Mouse (Mus musculus) liver, embryonic 18 days (tissue): ENCODE results near the gene Psip1. TPM values are rescaled to one million over a fixed set of nuclear protein-coding genes. Genes with fewer than 3 reads are reported as not detected.

Experiments used
- polyA plus RNA-seq: library from polyadenylated mRNA; depleted of rRNA; stranded (reverse); fragments of >200 nt; gene quantifications from 2 replicates; pipeline ENCODE4 v1.2.3, GENCODE M21; 2012; rRNA removed

The Psip1 gene
- 23.6 and 27.5 TPM in 2 replicates for polyA plus RNA-seq

GRCm38 (mm10) chr4:83486117-83486901 lies at the start of gene Psip1:
Psip1 (minus strand) TSS chr4:83486459.

GRCm38 (mm10) chr4:83524843-83525689 lies 38.8 kb upstream of the Psip1 start, which contains the start of gene Ccdc171:
Ccdc171 (plus strand) TSS chr4:83525545.

GRCm38 (mm10) chr4:83417160-83417819 lies 69.0 kb downstream of the Psip1 start, which contains the start of gene Snapc3:
Snapc3 (plus strand) TSS chr4:83417724.

Other genes starting within 250 kb of the Psip1 start
- gene Ttc39b, start 162.2 kb downstream of the Psip1 start, polyA plus RNA-seq = 0.71 and 0.83 TPM in 2 replicates
- gene Snapc3, start 68.7 kb downstream of the Psip1 start, polyA plus RNA-seq = 6.2 and 6.5 TPM in 2 replicates
- gene Ccdc171, start 39.1 kb upstream of the Psip1 start, polyA plus RNA-seq = 0.71 and 1.00 TPM in 2 replicates